Mouse (Mus musculus) ES-Bruce4 (cell line): ENCODE data around the gene Xrcc1. TPM values are rescaled to one million over a fixed set of nuclear protein-coding genes. Genes with fewer than 3 reads are reported as not detected.

Experiments used
- H3K27ac ChIP-seq: 2 replicates; pipeline ENCODE4 v1.5.1; 2012; ENCODE audit warnings: low read length, inconsistent platforms; ENCODE audit not compliant: insufficient read depth
- H3K27me3 ChIP-seq: 2 replicates; pipeline ENCODE4 v1.6.1; 2012; ENCODE audit warnings: mild to moderate bottlenecking, low read length, inconsistent platforms; ENCODE audit not compliant: control insufficient read depth, poor library complexity, insufficient read depth, severe bottlenecking
- H3K36me3 ChIP-seq: 2 replicates; pipeline ENCODE4 v1.6.1; 2012; ENCODE audit warnings: inconsistent platforms, mild to moderate bottlenecking, low read length, moderate library complexity; ENCODE audit not compliant: control insufficient read depth, poor library complexity, insufficient read depth, severe bottlenecking
- H3K4me1 ChIP-seq: one replicate; pipeline ENCODE4 v1.8.1; 2011; ENCODE audit warnings: low read length; ENCODE audit not compliant: control insufficient read depth, insufficient read depth
- H3K4me3 ChIP-seq: 2 replicates; pipeline ENCODE4 v1.5.1; 2011; ENCODE audit warnings: low read depth, mild to moderate bottlenecking, low read length
- H3K9ac ChIP-seq: 2 replicates; pipeline ENCODE4 v1.6.1; 2012; ENCODE audit warnings: low read depth, mild to moderate bottlenecking, inconsistent platforms; ENCODE audit not compliant: poor library complexity, severe bottlenecking
- H3K9me3 ChIP-seq: replicated peaks from 2 replicates; pipeline ENCODE4 v1.6.1; 2012; ENCODE audit warnings: mild to moderate bottlenecking, low read length, inconsistent platforms; ENCODE audit not compliant: control insufficient read depth, poor library complexity, insufficient read depth, severe bottlenecking
- CTCF ChIP-seq: IDR thresholded peaks from one replicate; pipeline ENCODE4 v1.8.1; 2011; ENCODE audit warnings: low read depth, low read length
- EP300 ChIP-seq: IDR thresholded peaks from 2 replicates; pipeline ENCODE4 v1.6.1; 2011; ENCODE audit warnings: low read depth, low read length; ENCODE audit not compliant: insufficient read depth
- polyA plus RNA-seq: library from polyadenylated mRNA; stranded (reverse); fragments of >200 nt; gene quantifications from 2 replicates; pipeline ENCODE4 v1.2.4, GENCODE M21; 2011; ENCODE audit warnings: low read depth; ENCODE audit not compliant: missing spikeins, insufficient read depth, insufficient read length

Gene Xrcc1
- polyA plus RNA-seq, 1 experiment = 85.8 TPM

- TF ChIP-seq EP300 (no peak), CTCF (peak; percentile 4)
- no peak overlapping the region for H3K27ac ChIP-seq
- peaks cover 9% of the 10 kb centered on the region for H3K4me1 ChIP-seq
- H3K36me3 ChIP-seq = no peaks in the 10 kb centered on the region
- no peak overlapping the region for H3K9ac ChIP-seq
- H3K4me3 ChIP-seq = no peak overlapping the region
- no peaks in the 10 kb centered on the region for H3K9me3 ChIP-seq
- no peaks in the 10 kb centered on the region for H3K27me3 ChIP-seq
Observed at GRCm38 (mm10) chr7:24622967-24623366, 76.9 kb downstream of the Xrcc1 start.

Other genes with a start within 250 kb of the Xrcc1 start
- gene Zfp61, start 245.1 kb upstream of the Xrcc1 start, polyA plus RNA-seq = 5.6 and 9.0 TPM in 2 replicates
- 4.7 and 5.3 TPM in 2 replicates for gene Zfp94, start 229.6 kb upstream of the Xrcc1 start, polyA plus RNA-seq
- not detected in 2 replicates for gene Tescl, start 212.4 kb upstream of the Xrcc1 start, polyA plus RNA-seq
- gene Lypd5, start 197.1 kb upstream of the Xrcc1 start, polyA plus RNA-seq = not detected in 2 replicates
- 1.4 and 1.8 TPM in 2 replicates for gene Kcnn4, start 176.0 kb upstream of the Xrcc1 start, polyA plus RNA-seq
- 25.5 and 37.9 TPM in 2 replicates for gene Smg9, start 146.7 kb upstream of the Xrcc1 start, polyA plus RNA-seq
- gene Irgc1, start 94.0 kb upstream of the Xrcc1 start, polyA plus RNA-seq = not detected in 2 replicates
- gene Plaur, start 83.8 kb upstream of the Xrcc1 start, polyA plus RNA-seq = 29.5 and 38.0 TPM in 2 replicates
- 10.4 and 12.2 TPM in 2 replicates for gene Cadm4, start 64.3 kb upstream of the Xrcc1 start, polyA plus RNA-seq
- gene Zfp428, start 39.3 kb upstream of the Xrcc1 start, polyA plus RNA-seq = 12.3 and 13.1 TPM in 2 replicates
- gene AC161166.1, start 33.8 kb upstream of the Xrcc1 start, polyA plus RNA-seq = not detected in 2 replicates
- 7.2 and 8.2 TPM in 2 replicates for gene Irgq, start 15.6 kb upstream of the Xrcc1 start, polyA plus RNA-seq
- 1.1 TPM in 1 of 2 replicates, not detected in the other for gene Pinlyp, start 171 bp upstream of the Xrcc1 start, polyA plus RNA-seq
- 13.4 and 15.5 TPM in 2 replicates for gene Ethe1, start 41.3 kb downstream of the Xrcc1 start, polyA plus RNA-seq
- 0.88 and 1.4 TPM in 2 replicates for gene Zfp575, start 41.4 kb downstream of the Xrcc1 start, polyA plus RNA-seq
- gene Phldb3, start 64.5 kb downstream of the Xrcc1 start, polyA plus RNA-seq = 5.6 and 7.1 TPM in 2 replicates
- gene Lypd3, start 90.3 kb downstream of the Xrcc1 start, polyA plus RNA-seq = 0.48 and 0.81 TPM in 2 replicates
- gene Tex101, start 130.4 kb downstream of the Xrcc1 start, polyA plus RNA-seq = 0.85 and 1.5 TPM in 2 replicates
- not detected in 2 replicates for gene BC049730, start 163.0 kb downstream of the Xrcc1 start, polyA plus RNA-seq
- gene Gm4763, start 180.6 kb downstream of the Xrcc1 start, polyA plus RNA-seq = not detected in 2 replicates
- not detected in 2 replicates for gene Cd177, start 214.0 kb downstream of the Xrcc1 start, polyA plus RNA-seq
- not detected in 2 replicates for gene Ceacam10, start 230.9 kb downstream of the Xrcc1 start, polyA plus RNA-seq